Mouse (Mus musculus): ENCODE data around the gene Pygb.

GRCm38 (mm10) chr2:150847436-150847995 is 61.0 kb downstream of the Pygb start:
- TF ChIP-seq CTCF (IDR thresholded peaks at IDR 0.05; ENCODE audit: low read depth, low read length) (no peak), POLR2AphosphoS5 (IDR thresholded peaks at IDR 0.05; ENCODE audit: insufficient replicate concordance, low read depth, low read length) (no peak)
